Mouse (Mus musculus): ENCODE measurements at regions not wholly inside any gene's neighbourhood (a gene's known extent, or its start where the extent isn't known, plus 50 kb on each side); places are given as distances from the start of the nearest gene placed in this dataset.

GRCm38 (mm10) chr4:62808553-62808950 is 156.8 kb upstream of the Zfp618 start:
- no peak for DNase-seq (ENCODE audit: low spot score in 2 of 2)

- DNase-seq (ENCODE audit: low spot score in 2 of 2), result no peak
These were observed 156.3 kb upstream of the Zfp618 start for GRCm38 (mm10) chr4:62809048-62809447.

- no peak for DNase-seq (ENCODE audit: low spot score in 2 of 2)
These were observed 145.5 kb upstream of the Zfp618 start for GRCm38 (mm10) chr4:62819889-62820288.

- no peak for DNase-seq (ENCODE audit: low spot score in 2 of 2)
These were observed 144.1 kb upstream of the Zfp618 start for GRCm38 (mm10) chr4:62821288-62821687.

GRCm38 (mm10) chr4:62822568-62822967 is 142.8 kb upstream of the Zfp618 start:
- peak; percentile 59 to 80 for DNase-seq (ENCODE audit: low spot score in 2 of 2)

- no peak for DNase-seq (ENCODE audit: low spot score in 2 of 2)
These were observed 142.3 kb upstream of the Zfp618 start for GRCm38 (mm10) chr4:62823082-62823481.

- peak in 1 of 2 experiments; percentile 21 for DNase-seq (ENCODE audit: low spot score in 2 of 2)
These were observed 141.7 kb upstream of the Zfp618 start for GRCm38 (mm10) chr4:62823555-62824250.

- DNase-seq (ENCODE audit: low spot score in 2 of 2), result no peak
These were observed 140.8 kb upstream of the Zfp618 start for GRCm38 (mm10) chr4:62824581-62824980.

- no peak for DNase-seq (ENCODE audit: low spot score in 2 of 2)
These were observed 140.1 kb upstream of the Zfp618 start for GRCm38 (mm10) chr4:62825256-62825655.

GRCm38 (mm10) chr4:62828963-62829362 is 136.4 kb upstream of the Zfp618 start:
- no peak for DNase-seq (ENCODE audit: low spot score in 2 of 2)

- DNase-seq (ENCODE audit: low spot score in 2 of 2), result peak; percentile 22 to 24
These were observed 131.4 kb upstream of the Zfp618 start for GRCm38 (mm10) chr4:62833944-62834343.

GRCm38 (mm10) chr4:62836875-62837274 is 128.5 kb upstream of the Zfp618 start:
- no peak for DNase-seq (ENCODE audit: low spot score in 2 of 2)

- no peak for DNase-seq (ENCODE audit: low spot score in 2 of 2)
These were observed 114.8 kb upstream of the Zfp618 start for GRCm38 (mm10) chr4:62850526-62850925.

GRCm38 (mm10) chr4:62853335-62853734 is 112.0 kb upstream of the Zfp618 start:
- no peak for DNase-seq (ENCODE audit: low spot score in 2 of 2)

GRCm38 (mm10) chr4:62856406-62856805 is 109.0 kb upstream of the Zfp618 start:
- no peak for DNase-seq (ENCODE audit: low spot score in 2 of 2)

GRCm38 (mm10) chr4:62862756-62863155 is 102.6 kb upstream of the Zfp618 start:
- DNase-seq (ENCODE audit: low spot score in 2 of 2), result no peak

GRCm38 (mm10) chr4:62870391-62870983 is 94.9 kb upstream of the Zfp618 start:
- peak in 1 of 2 experiments; percentile 4 for DNase-seq (ENCODE audit: low spot score in 2 of 2)

GRCm38 (mm10) chr4:62872562-62872961 is 92.8 kb upstream of the Zfp618 start:
- no peak for DNase-seq (ENCODE audit: low spot score in 2 of 2)

- no peak for DNase-seq (ENCODE audit: low spot score in 2 of 2)
These were observed 91.4 kb upstream of the Zfp618 start for GRCm38 (mm10) chr4:62873986-62874385.

- DNase-seq (ENCODE audit: low spot score in 2 of 2), result no peak
These were observed 87.3 kb upstream of the Zfp618 start for GRCm38 (mm10) chr4:62878063-62878462.

GRCm38 (mm10) chr4:62878927-62879326 is 86.4 kb upstream of the Zfp618 start:
- no peak for DNase-seq (ENCODE audit: low spot score in 2 of 2)

- no peak for DNase-seq (ENCODE audit: low spot score in 2 of 2)
These were observed 83.5 kb upstream of the Zfp618 start for GRCm38 (mm10) chr4:62881824-62882223.

GRCm38 (mm10) chr4:62882276-62882675 is 83.1 kb upstream of the Zfp618 start:
- no peak for DNase-seq (ENCODE audit: low spot score in 2 of 2)

GRCm38 (mm10) chr4:62888736-62889135 is 76.6 kb upstream of the Zfp618 start:
- no peak for DNase-seq (ENCODE audit: low spot score in 2 of 2)

All from right cerebral cortex, adult 2 months (tissue).